Mouse (Mus musculus) heart, embryonic 11.5 days (tissue): ENCODE results near the gene Alox12. TPM values are rescaled to one million over a fixed set of nuclear protein-coding genes. Genes with fewer than 3 reads are reported as not detected.

Experiments
- ATAC-seq: fragments of 200-750 bp; cut with Nextera tagmentation; replicated peaks from 2 replicates; pipeline ENCODE4 v1.8.0; 2017; ENCODE audit warnings: moderate library complexity; ENCODE audit not compliant: insufficient number of reproducible peaks, low FRiP score, low TSS enrichment
- H3K27ac ChIP-seq: fragments of 300-500 bp; sonication (generic); 2 replicates; pipeline ENCODE4 v1.5.1; 2014; ENCODE audit warnings: mild to moderate bottlenecking, low read depth, low read length
- H3K27me3 ChIP-seq: fragments of 300-500 bp; sonication (generic); 2 replicates; pipeline ENCODE4 v1.6.1; 2014; ENCODE audit warnings: mild to moderate bottlenecking, low read length, mixed read lengths; ENCODE audit not compliant: control insufficient read depth, insufficient read depth
- H3K36me3 ChIP-seq: fragments of 300-500 bp; sonication (generic); 2 replicates; pipeline ENCODE4 v1.6.1; 2014; ENCODE audit warnings: mild to moderate bottlenecking, low read length, moderate library complexity, mixed read lengths; ENCODE audit not compliant: control insufficient read depth, insufficient read depth
- H3K4me1 ChIP-seq: fragments of 300-500 bp; sonication (generic); 2 replicates; pipeline ENCODE4 v1.6.1; 2014; ENCODE audit warnings: low read length; ENCODE audit not compliant: control insufficient read depth, insufficient read depth
- H3K4me2 ChIP-seq: fragments of 300-500 bp; sonication (generic); 2 replicates; pipeline ENCODE4 v1.6.1; 2014; ENCODE audit warnings: mild to moderate bottlenecking, moderate library complexity
- H3K4me3 ChIP-seq: fragments of 300-500 bp; sonication (generic); 2 replicates; pipeline ENCODE4 v1.5.1; 2014; ENCODE audit warnings: low read depth, low read length
- H3K9ac ChIP-seq: fragments of 300-500 bp; sonication (generic); 2 replicates; pipeline ENCODE4 v1.6.1; 2014; ENCODE audit warnings: mild to moderate bottlenecking, low read depth, low read length, moderate library complexity
- H3K9me3 ChIP-seq: fragments of 300-500 bp; sonication (generic); replicated peaks from 2 replicates; pipeline ENCODE4 v1.6.1; 2016; ENCODE audit warnings: low read length; ENCODE audit not compliant: control insufficient read depth
- WGBS: fragments of 180-500 bp; shearing (Covaris S2); extraction: QIAGEN DNeasy Blood & Tissue Kit; methylation state at CpG from one replicate; pipeline ENCODE4 v1.1.7; 2014; ENCODE audit not compliant: insufficient replicate concordance; 5-methylcytosine and 5-hydroxymethylcytosine counted together
- polyA plus RNA-seq: library from polyadenylated mRNA; unstranded; fragments of >200 nt; fragmentation: Nextera tagmentation; extraction: Ambion mirVana; gene quantifications from 2 replicates; pipeline ENCODE4 v1.2.1, GENCODE M21; 2014

Gene Alox12
- polyA plus RNA-seq, 1 experiment from 2014 or later, result 5.8 TPM

DNA sequence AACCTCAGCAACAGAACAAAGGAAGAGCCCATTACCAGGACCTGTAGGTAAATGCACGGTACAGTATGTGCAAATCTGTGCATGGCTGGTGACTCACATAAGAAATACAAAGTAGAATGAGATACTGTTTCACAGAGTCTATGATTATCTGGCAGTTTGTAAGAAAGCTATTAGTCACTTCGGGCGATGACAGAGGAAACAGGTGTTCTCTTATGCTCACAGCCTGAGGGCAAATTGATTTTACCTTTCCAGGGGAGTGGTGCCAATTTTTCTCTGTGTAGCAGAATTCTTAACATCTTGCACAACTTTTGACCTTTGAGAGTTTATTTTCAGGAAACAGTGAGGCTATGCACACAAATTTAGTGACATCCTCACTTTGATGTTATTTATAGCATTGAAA is 29.6 kb upstream of the Alox12 start:
- Histone ChIP-seq H3K4me1 (no peaks in the 10 kb centered on the region), H3K27me3 (no peaks in the 10 kb centered on the region), H3K27ac (no peak overlapping the region), H3K4me3 (no peak overlapping the region), H3K36me3 (no peaks in the 10 kb centered on the region), H3K9me3 (no peaks in the 10 kb centered on the region), H3K9ac (no peak overlapping the region), H3K4me2 (no peak overlapping the region)
- ATAC-seq, result no peak
- 69% methylated on average over 3 of the region's 3 CpGs for WGBS

DNA sequence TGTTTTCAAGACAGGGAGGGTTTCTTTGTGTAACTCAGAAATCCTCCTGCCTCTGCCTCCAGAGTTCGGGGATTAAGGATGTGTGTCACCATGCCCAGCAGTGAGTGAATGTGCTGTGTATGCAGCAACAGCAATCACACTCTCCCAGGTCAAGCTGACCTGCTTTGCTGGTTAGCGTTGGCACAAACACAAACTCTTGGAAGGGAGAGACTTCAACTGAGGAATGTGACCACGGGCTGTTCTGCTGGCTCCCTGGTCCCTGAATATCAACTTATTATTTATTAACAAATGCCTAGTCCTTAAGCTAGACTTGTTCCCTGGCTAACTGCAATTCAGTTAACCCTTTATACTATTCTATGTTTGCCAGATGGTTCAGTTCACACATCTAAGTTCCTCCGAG is 28.5 kb upstream of the Alox12 start:
- 72% methylated on average over 4 of the region's 4 CpGs for WGBS
- no peaks in the 10 kb centered on the region for H3K36me3 ChIP-seq
- H3K4me3 ChIP-seq, result no peak overlapping the region
- H3K9me3 ChIP-seq, result no peaks in the 10 kb centered on the region
- no peak overlapping the region for H3K9ac ChIP-seq
- no peak for ATAC-seq
- no peak overlapping the region for H3K27ac ChIP-seq
- no peaks in the 10 kb centered on the region for H3K27me3 ChIP-seq
- H3K4me1 ChIP-seq, result no peaks in the 10 kb centered on the region
- no peak overlapping the region for H3K4me2 ChIP-seq

DNA sequence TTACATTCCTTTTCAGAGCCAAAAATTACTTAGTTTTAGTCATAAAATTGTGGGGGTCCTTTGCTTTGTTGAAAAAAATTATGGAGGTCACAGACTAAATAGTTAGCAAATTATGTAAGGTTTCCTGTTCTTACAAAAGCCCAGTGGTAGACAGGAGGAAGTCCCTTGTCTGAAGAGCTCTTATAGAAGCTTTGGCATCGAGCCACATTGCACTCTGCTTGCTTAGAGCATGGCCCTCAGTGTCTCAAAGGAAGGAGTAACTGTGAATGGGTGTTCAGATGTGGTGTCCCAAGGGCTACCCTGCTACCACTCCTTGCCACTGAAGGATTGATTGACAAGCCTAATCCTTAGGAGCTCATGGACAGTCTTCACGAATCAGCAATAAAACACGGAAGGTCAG is 25.3 kb upstream of the Alox12 start:
- H3K4me3 ChIP-seq, result no peak overlapping the region
- no peaks in the 10 kb centered on the region for H3K27me3 ChIP-seq
- no peaks in the 10 kb centered on the region for H3K9me3 ChIP-seq
- H3K36me3 ChIP-seq, result no peaks in the 10 kb centered on the region
- H3K9ac ChIP-seq, result no peak overlapping the region
- ATAC-seq, result no peak
- no peak overlapping the region for H3K4me2 ChIP-seq
- 66% methylated on average over 3 of the region's 3 CpGs for WGBS
- H3K4me1 ChIP-seq, result no peaks in the 10 kb centered on the region
- no peak overlapping the region for H3K27ac ChIP-seq

DNA sequence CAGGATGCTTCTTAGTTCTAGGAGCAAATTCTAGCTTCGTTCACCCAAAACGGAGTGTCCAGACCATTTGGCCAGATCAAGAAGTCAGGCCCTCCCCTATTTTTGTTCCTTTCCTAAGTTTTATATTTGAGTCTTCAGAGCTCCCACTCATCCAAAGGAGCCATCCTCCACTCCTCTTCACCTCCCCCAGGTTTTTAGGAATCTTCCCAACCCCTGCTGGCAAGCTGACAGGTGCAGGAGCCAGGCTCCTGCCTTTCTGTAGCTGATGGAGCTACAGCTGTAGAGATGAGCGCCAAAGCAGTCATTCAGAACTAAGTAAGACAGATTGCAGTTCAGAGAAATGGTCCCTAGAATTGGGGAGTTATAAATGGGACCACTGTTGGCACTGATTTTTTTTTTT is 23.8 kb upstream of the Alox12 start:
- Histone ChIP-seq H3K4me3 (no peak overlapping the region), H3K9ac (no peak overlapping the region), H3K4me2 (no peak overlapping the region), H3K27ac (no peak overlapping the region), H3K27me3 (no peaks in the 10 kb centered on the region), H3K36me3 (no peaks in the 10 kb centered on the region), H3K9me3 (no peaks in the 10 kb centered on the region), H3K4me1 (no peaks in the 10 kb centered on the region)
- WGBS, result 74% methylated on average over 3 of the region's 3 CpGs
- ATAC-seq, result no peak

DNA sequence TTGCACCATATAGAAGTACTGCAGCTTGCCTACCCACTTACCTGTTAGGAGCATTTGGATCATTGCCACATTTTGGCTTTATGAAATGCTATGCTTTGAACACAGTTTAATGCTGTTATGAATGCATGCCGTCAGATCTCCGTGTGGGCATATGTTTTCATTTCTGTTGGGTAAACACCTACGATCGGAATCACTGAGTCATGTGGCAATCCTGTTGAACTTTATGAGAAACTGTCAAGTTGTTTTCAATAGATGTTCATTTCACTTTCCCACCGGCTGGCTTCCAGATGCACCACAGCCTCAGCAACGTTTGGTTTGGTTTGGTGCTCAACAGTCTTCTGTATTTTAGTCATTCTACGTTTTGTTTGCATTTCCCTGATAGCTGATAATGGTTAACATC is 16.5 kb upstream of the Alox12 start:
- H3K4me3 ChIP-seq, result no peak overlapping the region
- H3K27ac ChIP-seq, result no peak overlapping the region
- no peak overlapping the region for H3K9ac ChIP-seq
- H3K4me1 ChIP-seq, result no peaks in the 10 kb centered on the region
- no peaks in the 10 kb centered on the region for H3K9me3 ChIP-seq
- WGBS, result 82% methylated on average over 7 of the region's 7 CpGs
- H3K27me3 ChIP-seq, result no peaks in the 10 kb centered on the region
- no peak overlapping the region for H3K4me2 ChIP-seq
- no peak for ATAC-seq
- no peaks in the 10 kb centered on the region for H3K36me3 ChIP-seq

DNA sequence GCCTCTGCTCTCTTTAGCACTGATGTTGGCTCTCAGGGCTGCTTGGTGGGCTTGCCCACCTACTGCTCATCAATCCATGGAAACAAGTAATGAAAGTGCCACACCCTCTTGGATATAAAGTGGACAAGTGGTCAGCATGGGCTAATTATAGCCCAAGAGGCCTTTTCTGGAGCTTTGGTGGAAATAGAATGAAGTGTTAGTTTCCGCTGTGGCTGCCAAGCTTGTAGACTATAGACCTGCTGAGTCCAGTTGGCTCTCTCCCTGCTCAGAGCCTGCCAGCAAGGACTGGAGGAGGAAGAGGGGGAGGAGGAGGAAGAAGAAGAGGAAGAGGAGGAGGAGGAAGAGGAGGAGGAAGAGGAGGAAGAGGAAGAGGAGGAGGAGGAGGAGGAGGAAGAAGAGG is 11.3 kb upstream of the Alox12 start:
- 70% methylated on average over 1 of the region's 1 CpGs for WGBS
- no peak overlapping the region for H3K4me2 ChIP-seq
- H3K36me3 ChIP-seq, result no peaks in the 10 kb centered on the region
- no peak overlapping the region for H3K27ac ChIP-seq
- ATAC-seq, result no peak
- no peaks in the 10 kb centered on the region for H3K9me3 ChIP-seq
- no peak overlapping the region for H3K4me3 ChIP-seq
- H3K27me3 ChIP-seq, result no peaks in the 10 kb centered on the region
- peaks cover 3% of the 10 kb centered on the region; the same call in 1 of the 2 replicates for H3K4me1 ChIP-seq
- no peak overlapping the region for H3K9ac ChIP-seq

DNA sequence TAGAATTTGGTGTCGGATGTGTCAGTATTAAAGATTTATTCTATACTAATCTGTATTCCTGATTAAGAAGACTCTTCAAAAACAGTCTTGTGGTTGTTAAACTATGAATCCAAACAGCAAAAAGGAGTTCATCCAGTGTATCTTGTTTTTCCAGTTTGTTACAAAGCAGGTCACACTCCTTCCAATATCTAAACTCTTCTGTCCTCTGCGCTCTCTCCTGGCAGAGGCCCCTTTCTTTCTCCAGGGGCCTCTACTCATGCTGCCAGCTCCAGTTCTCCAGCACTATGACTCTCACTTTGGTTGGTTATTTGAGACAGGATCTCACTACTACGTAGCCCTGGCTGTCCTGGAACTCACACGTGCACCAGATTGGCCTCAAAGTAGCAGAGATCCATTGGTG is 10.7 kb upstream of the Alox12 start:
- Histone ChIP-seq H3K4me2 (no peak overlapping the region), H3K4me1 (peaks cover 3% of the 10 kb centered on the region; the same call in 1 of the 2 replicates), H3K36me3 (no peaks in the 10 kb centered on the region), H3K27ac (no peak overlapping the region), H3K9me3 (no peaks in the 10 kb centered on the region), H3K9ac (no peak overlapping the region), H3K4me3 (no peak overlapping the region), H3K27me3 (no peaks in the 10 kb centered on the region)
- ATAC-seq, result no peak
- WGBS, result 68% methylated on average over 4 of the region's 4 CpGs

DNA sequence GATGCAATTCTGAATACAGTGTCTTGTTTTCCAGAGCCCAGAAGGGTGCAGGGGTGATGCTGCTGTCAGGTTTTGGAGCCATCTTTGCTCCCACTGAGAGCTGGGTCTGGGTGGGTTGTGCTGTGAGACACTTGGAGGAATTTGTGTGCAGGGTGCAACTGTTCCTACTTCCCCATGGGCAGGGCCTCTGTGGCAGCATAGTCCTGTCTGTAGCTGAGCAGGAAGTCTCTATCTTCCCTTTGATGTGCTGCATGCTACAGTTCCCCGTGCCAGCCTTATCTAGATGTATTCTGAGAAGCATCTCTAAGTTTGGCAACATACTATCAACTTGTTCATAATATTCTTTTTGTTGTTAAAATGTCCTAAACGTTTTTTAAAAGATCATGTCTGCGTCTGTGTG is 10.1 kb upstream of the Alox12 start:
- Histone ChIP-seq H3K9me3 (no peaks in the 10 kb centered on the region), H3K9ac (no peak overlapping the region), H3K36me3 (no peaks in the 10 kb centered on the region), H3K4me2 (no peak overlapping the region), H3K27me3 (no peaks in the 10 kb centered on the region), H3K4me3 (no peak overlapping the region), H3K4me1 (peaks cover 3% of the 10 kb centered on the region; the same call in 1 of the 2 replicates), H3K27ac (no peak overlapping the region)
- no peak for ATAC-seq
- 36% methylated on average over 3 of the region's 3 CpGs for WGBS

DNA sequence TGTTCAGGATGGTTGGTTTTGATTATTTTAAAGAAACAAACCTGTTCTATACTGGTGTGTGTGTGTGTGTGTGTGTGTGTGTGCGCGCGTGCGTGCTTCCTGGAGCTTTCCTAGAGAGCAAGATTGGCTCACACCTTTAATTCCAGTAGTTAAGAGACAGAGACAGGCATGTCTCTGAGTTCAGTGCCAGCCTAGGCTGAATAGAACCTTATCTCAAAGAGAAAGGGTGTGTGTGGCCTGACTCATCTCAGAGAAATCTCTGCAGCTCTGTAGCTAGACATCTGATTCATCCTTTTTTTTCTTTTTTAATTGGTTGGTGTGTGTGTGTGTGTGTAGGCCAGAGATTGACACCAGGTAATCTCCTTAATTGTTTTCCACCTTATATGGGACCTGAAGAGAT is 3.9 kb upstream of the Alox12 start:
- Histone ChIP-seq H3K36me3 (no peaks in the 10 kb centered on the region), H3K4me3 (no peak overlapping the region), H3K4me1 (no peaks in the 10 kb centered on the region), H3K9me3 (no peaks in the 10 kb centered on the region), H3K9ac (no peak overlapping the region), H3K27me3 (peaks cover 14% of the 10 kb centered on the region), H3K27ac (no peak overlapping the region), H3K4me2 (no peak overlapping the region)
- WGBS, result 88% methylated on average over 4 of the region's 4 CpGs
- ATAC-seq, result no peak
